Mouse (Mus musculus) kidney, adult 2 months (tissue): ENCODE measurements at regions not wholly inside any gene's neighbourhood (a gene's known extent, or its start where the extent isn't known, plus 50 kb on each side); places are given as distances from the start of the nearest gene placed in this dataset.
"Not testable (repeated sequence)": the region's sequence is repeated elsewhere in the genome, so short reads cannot be mapped to it uniquely, and the experiment has no call there.

Source experiments
- DNase-seq: peaks from one replicate; pipeline ENCODE4 v3.0.0; 2021
- H3K27ac ChIP-seq: fragments of 200-500 bp; 2 replicates; pipeline ENCODE4 v1.5.1; 2012; ENCODE audit warnings: low read depth, low read length, control low read depth, inconsistent platforms; ENCODE audit not compliant: insufficient read depth
- H3K27me3 ChIP-seq: fragments of 200-500 bp; replicated peaks from 2 replicates; pipeline ENCODE4 v1.6.1; 2012; ENCODE audit warnings: mild to moderate bottlenecking, moderate library complexity, low read length, inconsistent platforms; ENCODE audit not compliant: control insufficient read depth, insufficient read depth
- H3K36me3 ChIP-seq: fragments of 200-500 bp; 2 replicates; pipeline ENCODE4 v1.6.1; 2012; ENCODE audit warnings: mild to moderate bottlenecking, moderate library complexity, low read length, inconsistent platforms; ENCODE audit not compliant: control insufficient read depth, insufficient read depth
- H3K4me1 ChIP-seq: fragments of 200-500 bp; 2 replicates; pipeline ENCODE4 v1.6.1; 2011; ENCODE audit warnings: low read length; ENCODE audit not compliant: control insufficient read depth, insufficient read depth
- H3K4me3 ChIP-seq: fragments of 200-500 bp; 2 replicates; pipeline ENCODE4 v1.5.1; 2011; ENCODE audit warnings: mild to moderate bottlenecking, low read depth, low read length, control low read depth; ENCODE audit not compliant: insufficient read depth
- CTCF ChIP-seq: fragments of 200-500 bp; conservative IDR thresholded peaks from 2 replicates; pipeline ENCODE4 v1.5.1; 2011; ENCODE audit warnings: low read depth, mild to moderate bottlenecking, control low read depth, low read length, moderate library complexity, mixed read lengths; ENCODE audit not compliant: insufficient read depth, insufficient read length
- POLR2A ChIP-seq: fragments of 200-500 bp; IDR thresholded peaks from one replicate; pipeline ENCODE4 v1.6.1; 2011; ENCODE audit warnings: low read depth, low read length, control low read depth
- WGBS: fragments of 180-500 bp; shearing (Covaris S2); methylation state at CpG from one replicate; pipeline ENCODE4 v1.1.7; 2018; 5-methylcytosine and 5-hydroxymethylcytosine counted together

- Histone ChIP-seq H3K27me3 (no peaks in the 10 kb centered on the region), H3K4me3 (no peak overlapping the region), H3K36me3 (no peaks in the 10 kb centered on the region), H3K4me1 (no peaks in the 10 kb centered on the region), H3K27ac (no peak overlapping the region)
- DNase-seq = peak; percentile 63
- 40% methylated on average over 6 of the region's 6 CpGs for WGBS
- no peak for TF ChIP-seq POLR2A
- peak; percentile 68 for TF ChIP-seq CTCF
These were observed 187.9 kb upstream of the Pfkp start for GRCm38 (mm10) chr13:6836351-6837074.

- Histone ChIP-seq H3K27ac (no peak overlapping the region), H3K27me3 (no peaks in the 10 kb centered on the region), H3K4me1 (peaks cover 4% of the 10 kb centered on the region; the same call in 1 of the 2 replicates), H3K4me3 (no peak overlapping the region), H3K36me3 (no peaks in the 10 kb centered on the region)
- peak; percentile 83 for DNase-seq
- 32% methylated on average over 1 of the region's 1 CpGs for WGBS
- TF ChIP-seq CTCF (no peak), POLR2A (no peak)
These were observed 181.3 kb upstream of the Pfkp start for GRCm38 (mm10) chr13:6829882-6830281.

GRCm38 (mm10) chr13:6829346-6829745 lies 180.8 kb upstream of the Pfkp start:
- 70% methylated on average over 5 of the region's 5 CpGs for WGBS
- Histone ChIP-seq H3K36me3 (no peaks in the 10 kb centered on the region), H3K27ac (no peak overlapping the region), H3K4me3 (no peak overlapping the region), H3K27me3 (no peaks in the 10 kb centered on the region), H3K4me1 (peaks cover 4% of the 10 kb centered on the region; the same call in 1 of the 2 replicates)
- DNase-seq = no peak
- TF ChIP-seq POLR2A (no peak), CTCF (no peak)

GRCm38 (mm10) chr13:6828601-6829330 lies 180.2 kb upstream of the Pfkp start:
- WGBS = 52% methylated on average over 8 of the region's 8 CpGs
- H3K27me3 ChIP-seq, H3K4me3 ChIP-seq, H3K4me1 ChIP-seq, H3K36me3 ChIP-seq, H3K27ac ChIP-seq: not testable (repeated sequence)
- peak; percentile 72 for DNase-seq

- 50% methylated on average over 5 of the region's 5 CpGs for WGBS
- TF ChIP-seq POLR2A = no peak
- no peak for TF ChIP-seq CTCF
- DNase-seq = peak; percentile 76
These were observed 153.9 kb upstream of the Pfkp start for GRCm38 (mm10) chr13:6802243-6803157.

GRCm38 (mm10) chr13:6767936-6768588 lies 119.5 kb upstream of the Pfkp start:
- H3K36me3 ChIP-seq = no peaks in the 10 kb centered on the region
- H3K27ac ChIP-seq = no peak overlapping the region
- 56% methylated on average over 6 of the region's 6 CpGs for WGBS
- H3K27me3 ChIP-seq = no peaks in the 10 kb centered on the region
- TF ChIP-seq CTCF = no peak
- TF ChIP-seq POLR2A = no peak
- no peak overlapping the region for H3K4me3 ChIP-seq
- no peak for DNase-seq
- H3K4me1 ChIP-seq = no peaks in the 10 kb centered on the region

More at GRCm38 (mm10) chr13:6802243-6803157, 153.9 kb upstream of the Pfkp start:
- H3K27ac ChIP-seq = no peak overlapping the region
- peaks cover 3% of the 10 kb centered on the region; the same call in 1 of the 2 replicates for H3K4me1 ChIP-seq
- no peak overlapping the region for H3K4me3 ChIP-seq
- H3K36me3 ChIP-seq = no peaks in the 10 kb centered on the region
- no peaks in the 10 kb centered on the region for H3K27me3 ChIP-seq
